15 mouse cellular contexts compared by ENCODE assay signal in the genomic region with DNA sequence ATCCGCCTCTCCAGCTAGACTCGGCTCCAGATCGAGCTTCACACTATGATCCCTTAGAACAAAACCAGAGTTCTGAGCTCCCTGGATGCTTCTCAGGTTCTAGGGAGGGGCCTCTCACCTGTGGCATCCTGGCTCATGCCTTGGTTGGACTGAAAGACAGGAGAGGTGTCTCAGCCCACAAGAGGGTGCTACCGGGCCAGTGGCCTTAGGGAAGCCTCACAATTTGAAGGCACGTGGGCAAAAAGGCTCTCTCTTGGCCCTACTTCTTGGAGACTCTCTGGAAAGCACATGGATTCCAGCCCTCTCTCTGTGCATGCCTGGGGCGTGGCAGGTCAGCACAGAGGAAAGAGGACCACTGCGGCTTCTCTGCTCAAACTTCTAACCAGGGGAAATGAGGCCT.
DNase-seq lines count a peak whose midpoint lies in the region; TF ChIP-seq lines count a peak whose summit lies in the region.
"Had no signal": no experiment of that assay in that cellular context is flagged by ENCODE, and none has a peak within 500 bp of the region (broad histone marks: within the 10 kb centered on the region; RNA-seq: fewer than 3 reads in every experiment).

No protein-coding gene starts in this region.

- no peaks in the 10 kb centered on the region; the same call in 1 of the 2 replicates for H3K4me1 ChIP-seq in bone marrow, adult 2 months (ENCODE audit: control insufficient read depth, insufficient read depth, low read length)
- H3K4me1 ChIP-seq: embryonic facial prominence, embryonic 12.5 days; liver, embryonic 13.5 days; neural tube, embryonic 15.5 days had no signal

- WGBS in bone marrow, adult 2 months, result 73% methylated on average over 7 of the region's 7 CpGs

- no peak overlapping the region for H3K4me3 ChIP-seq in bone marrow, adult 2 months (replicated peaks; ENCODE audit: control insufficient read depth, low read depth, low read length)
- H3K4me3 ChIP-seq: embryonic facial prominence, embryonic 12.5 days; forebrain, embryonic 10.5 days; liver, embryonic 13.5 days; neural tube, embryonic 15.5 days had no signal

- TF ChIP-seq POLR2A in bone marrow, adult 2 months (IDR thresholded peaks at IDR 0.05; ENCODE audit: borderline replicate concordance, control insufficient read depth, low read depth, low read length), result no peak

- TF ChIP-seq CTCF in bone marrow, adult 2 months (IDR thresholded peaks at IDR 0.05; ENCODE audit: control insufficient read depth, insufficient read depth, low read length), result peak; percentile 22; the same call in 1 of the 2 replicates

- peak; percentile 30 to 33 for DNase-seq in cerebellum, postnatal 10 days
- DNase-seq in cerebellum, adult 18-20 months, result no peak
- DNase-seq in kidney, postnatal 10 days, result peak; percentile 26
- DNase-seq in kidney, postnatal 25 days, result no peak
- peak; percentile 30 for DNase-seq in lung, postnatal 36 days
- DNase-seq in lung, postnatal 4 days, result no peak
- no peak for DNase-seq in cerebellum, postnatal 36 days
- DNase-seq: cerebellum, adult 11-12 months; heart, postnatal 4 days; liver, embryonic 13.5 days; retina, postnatal 1 day had no signal

- no peak overlapping the region for H3K27ac ChIP-seq in bone marrow, adult 2 months (ENCODE audit: control insufficient read depth, insufficient read depth, low read depth, low read length, poor library complexity)
- H3K27ac ChIP-seq: embryonic facial prominence, embryonic 12.5 days; forebrain, embryonic 10.5 days; liver, embryonic 13.5 days; neural tube, embryonic 15.5 days had no signal

Comparison
In these comparisons a context has a peak if more than half of its experiments do, and no peak if none do; other contexts are left out.
1. DNase-seq: peak in cerebellum, postnatal 10 days (2 of 2), kidney, postnatal 10 days (single experiment) and lung, postnatal 36 days (single experiment); none in cerebellum, adult 18-20 months (0 of 2), kidney, postnatal 25 days (0 of 2), lung, postnatal 4 days (0 of 2) and cerebellum, postnatal 36 days (0 of 2).